Mouse (Mus musculus) ovary, postnatal 10 days (tissue): ENCODE data around the gene Ephb3.

Experiments
- DNase-seq: peaks from one replicate; pipeline ENCODE4 v3.0.0; 2022; ENCODE audit warnings: low spot score

The Ephb3 gene

DNA sequence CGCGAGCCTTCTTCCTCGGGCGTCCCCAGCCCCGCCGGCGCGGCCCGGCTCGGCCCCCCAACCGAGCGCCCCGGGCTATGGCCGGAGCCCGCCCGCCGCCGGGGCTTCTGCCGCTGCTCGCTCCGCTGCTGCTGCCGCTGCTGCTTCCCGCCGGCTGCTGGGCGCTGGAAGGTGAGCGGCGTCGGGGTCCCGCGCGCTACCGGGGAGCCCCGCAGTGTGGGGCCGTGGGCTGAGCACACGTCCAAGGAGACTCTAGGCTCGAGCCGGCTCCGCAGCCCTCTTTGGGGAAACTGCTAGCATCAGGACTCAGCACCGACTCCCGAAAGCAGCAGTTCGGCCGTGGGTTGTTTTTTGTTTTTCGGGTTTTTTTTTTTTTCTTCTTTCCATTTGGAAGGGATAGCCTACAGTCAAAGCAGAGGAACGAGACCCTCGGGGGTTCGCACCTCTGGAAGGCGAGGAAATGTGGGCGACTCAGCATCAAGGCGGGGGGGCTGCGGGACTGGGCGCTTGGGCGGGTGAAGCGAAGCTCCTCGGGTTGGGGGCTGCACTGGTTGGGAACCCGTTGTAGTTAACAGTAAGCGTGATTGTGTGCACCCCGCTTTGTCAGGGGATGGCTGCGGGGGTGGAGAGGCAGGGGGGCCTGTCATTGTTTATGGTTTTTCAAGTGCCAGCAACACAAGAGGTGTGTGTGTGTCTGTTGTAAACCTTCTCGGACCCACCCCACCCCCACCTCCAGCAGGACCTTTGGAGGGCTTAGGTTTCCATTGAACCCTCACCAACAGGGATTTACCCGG, 735 bp downstream of the Ephb3 start:
- DNase-seq = no peak

- no peak for DNase-seq
Measured at GRCm38 (mm10) chr16:21208001-21208565, 3.5 kb downstream of the Ephb3 start.

DNA sequence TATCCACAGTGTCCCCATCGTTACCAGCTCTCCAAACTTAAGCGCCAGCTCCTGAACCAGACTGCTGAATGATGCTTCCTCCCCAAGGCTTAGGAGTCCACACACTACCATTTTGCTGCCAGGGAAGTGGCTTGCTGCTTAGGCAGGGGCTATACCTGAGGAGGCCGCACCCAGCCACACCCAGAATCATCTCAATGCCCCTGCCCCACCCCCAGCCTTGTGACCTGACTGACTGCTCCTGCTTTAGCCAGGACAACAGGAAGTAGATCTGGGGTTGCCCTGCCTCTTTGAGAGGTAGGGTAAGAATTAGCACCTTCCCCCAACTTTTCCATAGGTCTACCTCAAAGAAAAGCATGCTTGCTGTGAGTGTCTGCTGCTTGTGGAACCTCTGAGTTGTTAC, 4.7 kb downstream of the Ephb3 start:
- no peak for DNase-seq

- no peak for DNase-seq
Measured at GRCm38 (mm10) chr16:21210204-21210603, 5.6 kb downstream of the Ephb3 start.

DNA sequence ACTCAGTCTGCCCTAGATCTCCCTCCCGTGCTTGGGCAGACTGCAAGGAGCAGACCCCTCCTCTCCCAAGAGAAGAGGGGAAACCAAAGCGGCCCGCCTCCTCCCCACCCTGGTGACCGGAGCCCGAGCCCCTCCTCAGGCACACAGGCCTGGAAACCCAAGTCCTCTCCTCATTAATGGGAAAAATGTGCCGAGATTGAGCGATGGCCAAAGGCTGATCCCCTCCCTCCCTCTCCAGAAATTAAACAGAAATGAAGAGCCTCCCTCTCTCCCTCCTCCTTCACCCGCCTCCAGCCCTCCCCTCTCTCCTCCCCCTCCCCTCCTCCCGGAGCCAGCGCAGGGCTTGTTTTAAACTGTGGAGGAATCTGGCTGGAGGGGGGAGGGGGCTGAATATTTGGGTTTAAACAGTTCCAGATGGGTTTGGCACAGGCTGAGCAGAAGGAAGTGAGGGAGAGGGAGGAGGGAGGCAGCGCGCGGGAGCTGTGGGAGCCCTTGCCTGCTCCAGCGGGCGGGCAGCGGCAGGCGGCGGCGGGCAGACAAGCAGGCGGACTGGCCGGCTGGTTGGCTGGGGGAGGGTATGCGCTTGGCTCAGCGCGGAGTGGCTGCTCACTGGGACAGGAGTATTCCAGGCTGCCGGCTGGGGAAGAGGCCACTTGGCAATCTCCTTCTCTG, 6.2 kb downstream of the Ephb3 start:
- peak; percentile 63 for DNase-seq

DNA sequence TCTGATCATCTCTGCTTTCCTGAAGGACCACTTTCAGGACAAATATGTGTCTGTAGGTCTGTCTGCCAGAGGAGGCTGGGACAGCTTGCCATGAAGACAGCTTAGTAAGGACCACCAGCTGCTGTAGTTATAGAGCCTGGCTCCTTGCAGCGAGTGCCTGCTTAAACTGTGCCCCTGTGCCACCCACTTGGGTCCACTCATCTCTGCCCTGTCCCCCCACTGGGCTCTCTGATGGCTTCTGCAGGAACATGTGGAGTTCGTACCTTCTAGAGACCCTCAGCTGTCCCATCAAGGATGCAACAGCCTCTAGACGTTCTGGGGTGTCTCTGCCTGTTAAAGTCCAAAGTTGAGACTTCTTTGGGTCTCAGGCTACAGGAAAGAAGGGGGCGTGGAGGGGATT, 6.9 kb downstream of the Ephb3 start:
- no peak for DNase-seq

- no peak for DNase-seq
Measured at GRCm38 (mm10) chr16:21212369-21212768, 7.8 kb downstream of the Ephb3 start.

DNA sequence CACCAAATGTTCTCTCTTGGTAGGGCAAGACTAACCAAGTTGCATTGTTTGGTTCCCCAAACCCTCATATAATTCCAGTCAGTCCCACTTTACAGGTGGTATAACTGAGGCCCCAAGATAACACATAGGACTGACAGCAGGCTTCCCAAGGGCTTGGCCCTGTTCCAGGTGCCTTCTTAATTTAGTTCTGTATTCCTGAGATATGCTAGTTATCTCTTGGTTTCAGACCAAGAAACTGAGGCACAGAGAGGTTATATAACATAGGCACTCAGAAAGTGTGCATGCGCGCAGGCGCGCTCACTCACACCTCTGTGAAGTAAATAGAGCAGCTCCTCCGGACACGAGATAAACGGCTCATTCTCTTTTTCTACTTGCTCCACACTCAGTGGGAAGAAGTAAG, 9.4 kb downstream of the Ephb3 start:
- DNase-seq = no peak

DNA sequence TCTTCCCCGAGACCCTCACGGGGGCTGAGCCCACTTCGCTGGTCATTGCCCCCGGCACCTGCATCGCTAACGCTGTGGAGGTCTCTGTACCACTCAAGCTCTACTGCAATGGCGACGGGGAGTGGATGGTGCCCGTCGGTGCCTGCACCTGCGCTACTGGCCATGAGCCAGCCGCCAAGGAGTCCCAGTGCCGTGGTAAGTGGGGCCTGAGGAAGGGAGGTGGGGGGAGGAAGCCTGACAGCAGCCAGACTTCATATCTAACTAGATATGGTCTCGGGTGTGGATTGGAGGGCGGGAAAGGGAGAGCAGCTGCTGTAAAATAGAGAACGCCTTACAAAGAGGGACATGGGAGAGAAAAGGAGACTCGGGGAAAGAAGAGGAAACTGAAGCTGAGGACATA, 10.2 kb downstream of the Ephb3 start:
- no peak for DNase-seq

GRCm38 (mm10) chr16:21216047-21216446, 11.5 kb downstream of the Ephb3 start:
- no peak for DNase-seq

- no peak for DNase-seq
Measured at GRCm38 (mm10) chr16:21217233-21217632, 12.7 kb downstream of the Ephb3 start.

GRCm38 (mm10) chr16:21219656-21220055, 15.1 kb downstream of the Ephb3 start:
- no peak for DNase-seq

DNA sequence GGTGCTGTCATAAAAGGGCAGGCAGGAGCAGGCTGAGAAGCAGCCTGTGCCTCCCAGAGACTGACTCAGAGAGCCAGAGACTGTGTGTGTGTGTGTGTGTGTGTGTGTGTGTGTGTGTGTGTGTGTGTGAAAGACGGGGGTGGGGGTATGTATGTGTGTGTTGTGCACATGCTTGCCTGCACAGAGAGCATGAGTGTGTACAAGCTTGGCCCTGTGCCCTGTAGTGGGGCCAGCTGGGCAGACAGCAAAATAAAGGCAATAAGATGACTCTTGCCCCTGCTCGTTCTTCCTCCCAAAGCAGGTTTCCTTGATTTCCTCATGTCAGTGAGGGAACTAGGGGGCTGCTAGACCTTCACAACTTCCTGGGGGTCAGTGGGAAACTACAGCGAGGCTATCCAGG, 18.5 kb downstream of the Ephb3 start:
- DNase-seq = no peak

DNA sequence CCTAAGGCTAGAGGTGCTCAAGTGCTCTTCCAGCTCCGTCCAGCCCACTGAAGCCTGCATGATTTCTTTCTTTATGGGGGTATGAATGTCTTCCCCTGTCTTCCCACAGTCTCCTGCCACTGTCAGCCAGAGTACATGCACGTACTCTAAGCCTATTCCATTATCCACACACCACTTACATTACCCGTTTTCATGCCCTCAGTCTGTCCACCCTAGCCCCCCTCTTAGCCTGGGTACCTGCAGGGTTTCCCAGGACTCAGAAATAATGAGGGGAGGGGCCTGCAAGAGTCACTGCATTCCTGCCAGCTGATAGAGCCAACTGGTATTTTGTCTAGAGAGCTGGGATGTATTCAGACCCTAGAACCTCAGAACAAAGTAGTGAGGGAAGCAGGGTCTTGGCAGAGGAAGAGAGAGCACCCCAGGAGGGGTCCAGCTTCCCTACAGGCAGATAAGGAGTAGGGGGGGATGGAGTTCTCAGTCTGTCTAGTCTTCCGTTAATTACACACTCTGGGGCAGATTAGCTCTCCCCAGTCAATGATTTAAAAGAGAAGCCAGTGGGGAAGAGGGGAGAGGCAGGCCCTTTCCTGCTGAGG, 20.2 kb downstream of the Ephb3 start:
- DNase-seq = no peak

- DNase-seq = no peak
Measured at GRCm38 (mm10) chr16:21226629-21227028, 22.1 kb downstream of the Ephb3 start.

DNA sequence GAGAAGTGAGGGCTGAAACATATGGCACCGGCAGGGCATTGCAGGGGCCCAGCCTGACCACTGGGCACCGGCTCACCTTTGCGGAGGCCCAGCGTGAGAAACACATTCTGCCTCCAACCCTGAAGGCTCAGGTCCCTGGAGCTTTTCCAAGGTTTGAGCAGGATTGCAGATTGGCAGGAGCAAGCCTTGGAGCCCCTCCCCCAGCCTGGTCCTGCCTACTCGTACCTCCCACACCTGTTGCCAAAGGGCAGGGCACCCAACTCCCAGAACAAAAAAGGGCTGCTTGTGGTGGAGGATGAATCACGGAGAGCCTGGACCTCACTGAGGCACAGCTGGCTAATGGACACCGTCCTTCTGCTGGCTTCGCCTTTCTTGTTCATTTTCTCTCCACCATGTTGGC, 30.6 kb downstream of the Ephb3 start:
- DNase-seq = no peak

DNA sequence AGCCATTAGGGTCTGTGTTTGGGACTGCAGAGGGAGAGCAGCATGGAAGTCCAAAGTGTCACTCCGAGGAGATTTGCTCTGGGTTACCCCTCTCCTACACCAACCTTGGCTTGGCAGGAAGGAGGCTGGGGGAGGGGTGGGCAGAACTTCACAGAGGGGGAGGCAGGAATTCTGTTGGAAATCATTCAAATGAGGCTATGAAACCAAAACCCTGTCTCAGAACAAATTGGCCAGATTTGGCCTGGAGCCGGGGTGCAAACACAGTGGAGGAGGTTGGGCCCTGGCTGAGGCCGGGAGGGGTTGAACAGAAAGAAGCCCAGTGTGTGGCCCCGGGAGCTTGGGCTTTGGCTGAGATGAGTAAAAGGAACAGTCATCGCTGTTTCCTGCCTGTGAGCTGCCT, 34.2 kb downstream of the Ephb3 start:
- DNase-seq = no peak

DNA sequence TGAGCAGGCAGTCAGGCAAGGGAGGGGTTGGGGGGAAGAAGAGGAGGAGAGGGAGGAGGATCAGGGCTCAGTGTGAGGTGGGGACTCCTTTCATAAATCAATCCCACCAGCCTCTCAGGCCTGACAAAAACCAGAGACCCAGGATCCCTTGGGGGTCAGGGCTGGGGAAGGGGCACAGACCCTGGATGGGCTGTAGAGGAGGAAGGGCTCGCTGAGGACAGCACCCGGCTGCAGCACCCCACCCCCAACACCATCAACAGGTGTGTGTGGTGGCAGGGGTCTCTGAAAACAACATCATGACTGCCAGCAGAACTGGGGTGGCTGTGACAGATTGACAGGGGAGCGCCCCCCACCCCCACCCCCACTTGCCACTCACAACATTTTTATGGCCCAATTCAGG, 36.0 kb downstream of the Ephb3 start:
- DNase-seq = no peak

DNA sequence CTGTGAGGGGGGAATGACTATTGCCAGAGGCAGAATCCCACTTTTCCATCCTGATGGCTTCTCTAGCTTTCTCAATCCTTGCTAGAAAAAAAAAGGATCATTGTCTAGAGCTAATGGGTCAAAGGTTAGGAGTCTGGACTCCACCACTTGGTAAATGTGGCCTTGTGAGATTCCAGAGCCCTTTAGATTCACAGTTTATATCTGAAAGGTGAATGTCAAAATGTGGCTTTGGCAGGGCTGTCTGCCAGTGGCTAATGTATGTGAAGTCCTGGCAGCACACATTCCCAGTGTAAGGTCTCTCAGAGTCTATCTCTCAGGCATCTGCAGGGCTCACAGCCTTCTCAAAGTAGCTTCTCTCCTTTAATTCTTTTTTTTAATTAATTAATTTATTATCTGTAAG, 36.5 kb downstream of the Ephb3 start:
- DNase-seq = no peak

GRCm38 (mm10) chr16:21242946-21243345, 38.4 kb downstream of the Ephb3 start:
- DNase-seq = no peak

- DNase-seq = no peak
Measured at GRCm38 (mm10) chr16:21244803-21245202, 40.2 kb downstream of the Ephb3 start.

DNA sequence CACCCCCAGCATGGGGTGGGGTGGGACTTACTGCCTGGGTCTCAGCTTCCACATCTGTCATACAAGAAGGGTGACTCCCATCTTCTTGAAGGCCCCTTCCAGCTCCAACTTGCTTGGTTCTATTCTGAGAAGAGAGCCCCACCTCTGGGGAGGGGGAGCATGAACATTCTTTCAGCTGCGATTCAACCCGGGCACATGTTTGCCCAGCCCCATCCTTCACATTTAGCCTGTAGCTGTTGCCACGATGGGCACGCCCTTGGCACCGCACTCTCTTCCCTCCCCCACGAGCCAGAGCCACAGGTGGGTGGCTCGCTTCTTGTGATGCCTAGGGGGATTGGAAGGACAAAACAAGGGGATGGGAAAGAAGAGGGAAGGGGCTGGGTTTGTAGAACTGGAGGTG, 40.8 kb downstream of the Ephb3 start:
- no peak for DNase-seq

DNA sequence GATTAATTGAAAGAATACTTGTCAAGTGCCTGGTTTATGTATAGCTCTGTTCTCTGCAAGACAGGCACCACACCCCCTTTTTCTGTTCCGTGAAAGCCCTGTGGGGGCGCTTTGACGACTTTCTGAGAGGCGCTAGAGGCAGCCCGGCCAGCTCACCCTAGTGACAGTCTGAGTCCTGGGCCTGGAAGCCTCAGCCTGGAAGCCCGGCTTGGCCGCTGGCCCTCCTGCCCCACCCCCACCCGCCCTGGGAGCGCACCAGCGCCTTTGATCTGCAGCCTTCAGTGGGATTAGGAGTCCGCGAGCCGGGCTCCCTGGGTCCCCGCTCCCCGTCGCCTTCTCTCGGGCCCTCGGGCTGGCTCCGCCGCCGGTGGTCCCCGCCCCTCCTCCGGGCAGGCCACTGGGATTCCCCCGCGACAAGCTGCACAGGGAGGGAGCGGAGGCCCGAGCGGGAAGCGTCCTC, 41.4 kb downstream of the Ephb3 start:
- DNase-seq = peak; percentile 48
